Mouse (Mus musculus) CH12.LX (cell line): ENCODE data around the gene Tbc1d10a. TPM values are rescaled to one million over a fixed set of nuclear protein-coding genes. Genes with fewer than 3 reads are reported as not detected.
A peak's percentile ranks its signal among the peaks of the same experiment; 100 is the strongest.

Experiments used
- DNase-seq: peaks from one replicate; pipeline ENCODE4 v3.0.0-alpha.2; 2013; ENCODE audit errors: extremely low read depth
- H3K27ac ChIP-seq: 2 replicates; pipeline ENCODE4 v1.5.1; 2012; ENCODE audit warnings: low read depth, mild to moderate bottlenecking, control low read depth, moderate library complexity; ENCODE audit not compliant: insufficient read depth
- H3K27me3 ChIP-seq: replicated peaks from 2 replicates; pipeline ENCODE3; 2012; ENCODE audit warnings: inconsistent platforms
- H3K36me3 ChIP-seq, 2 experiments: replicated peaks in 1 of 2; 2 replicates each; pipeline versions ENCODE3 to v1.6.1; 2012; ENCODE audit warnings: inconsistent platforms in 1 of 2, low read length in 1 of 2, mild to moderate bottlenecking in 1 of 2, mixed read lengths in 1 of 2, moderate library complexity in 1 of 2; ENCODE audit not compliant: control insufficient read depth in 1 of 2, insufficient read depth in 1 of 2
- H3K4me1 ChIP-seq, 2 experiments: 2 replicates each; pipeline ENCODE4 v1.6.1; 2012; ENCODE audit warnings: inconsistent platforms in 1 of 2, moderate library complexity in 1 of 2; ENCODE audit not compliant: insufficient read depth in 2 of 2, control insufficient read depth in 1 of 2
- H3K4me2 ChIP-seq: 2 replicates; pipeline ENCODE4 v1.6.1; 2012; ENCODE audit warnings: low read depth, mild to moderate bottlenecking, control low read depth; ENCODE audit not compliant: poor library complexity, insufficient read depth, severe bottlenecking
- H3K4me3 ChIP-seq, 3 experiments: fragments of 150-350 bp in 1 of 3; sonication (generic) in 1 of 3; replicated peaks in 1 of 3; 2 replicates each; pipeline versions ENCODE3 to v1.5.1; 2011 to 2012; ENCODE audit warnings: low read depth in 2 of 3, low read length in 2 of 3, mild to moderate bottlenecking in 2 of 3, moderate library complexity in 2 of 3, control low read depth in 1 of 3, improper control_type of control experiment in 1 of 3, inconsistent platforms in 1 of 3, mixed read lengths in 1 of 3; ENCODE audit not compliant: poor library complexity in 1 of 3
- H3K79me2 ChIP-seq: replicated peaks from 2 replicates; pipeline ENCODE4 v1.6.1; 2012; ENCODE audit warnings: mild to moderate bottlenecking, moderate library complexity; ENCODE audit not compliant: control insufficient read depth, poor library complexity, insufficient read depth, severe bottlenecking; ENCODE audit errors: extremely low read depth
- H3K9ac ChIP-seq: 2 replicates; pipeline ENCODE4 v1.6.1; 2012; ENCODE audit warnings: low read depth, mild to moderate bottlenecking, control low read depth, moderate library complexity; ENCODE audit not compliant: insufficient read depth
- H3K9me3 ChIP-seq: replicated peaks from 2 replicates; pipeline ENCODE3; 2012; ENCODE audit warnings: low read length, inconsistent platforms, mixed read lengths
- BHLHE40 ChIP-seq: IDR thresholded peaks from 2 replicates; pipeline ENCODE4 v1.6.1; 2011; ENCODE audit warnings: mild to moderate bottlenecking, low read depth, low read length, improper control_type of control experiment
- CTCF ChIP-seq, 2 experiments: IDR thresholded peaks in 1 of 2; conservative IDR thresholded peaks in 1 of 2; 2 replicates each; pipeline ENCODE4 v1.5.1; 2011 to 2012; ENCODE audit warnings: low read depth in 2 of 2, low read length in 2 of 2, improper control_type of control experiment in 1 of 2, inconsistent platforms in 1 of 2, mild to moderate bottlenecking in 1 of 2, moderate library complexity in 1 of 2
- EP300 ChIP-seq: IDR thresholded peaks from 2 replicates; pipeline ENCODE4 v1.6.1; 2011; ENCODE audit warnings: low read length, improper control_type of control experiment
- ETS1 ChIP-seq: conservative IDR thresholded peaks from 2 replicates; pipeline ENCODE4 v1.6.1; 2012; ENCODE audit warnings: low read depth, mild to moderate bottlenecking, inconsistent platforms, low read length, improper control_type of control experiment, moderate library complexity
- GABPA ChIP-seq: IDR thresholded peaks from 2 replicates; pipeline ENCODE4 v1.6.1; 2012; ENCODE audit warnings: low read depth, low read length, improper control_type of control experiment, inconsistent platforms; ENCODE audit not compliant: insufficient replicate concordance
- IRF4 ChIP-seq: IDR thresholded peaks from 2 replicates; pipeline ENCODE4 v1.6.1; 2014; ENCODE audit warnings: low read depth, mild to moderate bottlenecking, inconsistent platforms, low read length, improper control_type of control experiment
- JUND ChIP-seq: conservative IDR thresholded peaks from 2 replicates; pipeline ENCODE4 v1.6.1; 2011; ENCODE audit warnings: low read depth, low read length, improper control_type of control experiment
- MAFK ChIP-seq: IDR thresholded peaks from 2 replicates; pipeline ENCODE4 v1.6.1; 2011; ENCODE audit warnings: low read length, improper control_type of control experiment; ENCODE audit not compliant: insufficient replicate concordance
- MAZ ChIP-seq: IDR thresholded peaks from 2 replicates; pipeline ENCODE4 v1.6.1; 2012; ENCODE audit warnings: low read depth, mild to moderate bottlenecking, inconsistent platforms, low read length, improper control_type of control experiment, moderate library complexity
- NRF1 ChIP-seq: IDR thresholded peaks from 2 replicates; pipeline ENCODE4 v1.6.1; 2014; ENCODE audit warnings: low read depth, mild to moderate bottlenecking, inconsistent platforms, low read length, improper control_type of control experiment, moderate library complexity
- TBP ChIP-seq: conservative IDR thresholded peaks from 2 replicates; pipeline ENCODE4 v1.6.1; 2011; ENCODE audit warnings: low read depth, low read length, improper control_type of control experiment
- TCF12 ChIP-seq: IDR thresholded peaks from 2 replicates; pipeline ENCODE4 v1.6.1; 2014; ENCODE audit warnings: low read depth, mild to moderate bottlenecking, inconsistent platforms, low read length, improper control_type of control experiment
- UBTF ChIP-seq: IDR thresholded peaks from 2 replicates; pipeline ENCODE4 v1.6.1; 2012; ENCODE audit warnings: low read depth, mild to moderate bottlenecking, inconsistent platforms, low read length, improper control_type of control experiment, moderate library complexity
- USF1 ChIP-seq: IDR thresholded peaks from 2 replicates; pipeline ENCODE4 v1.6.1; 2014; ENCODE audit warnings: low read depth, mild to moderate bottlenecking, inconsistent platforms, low read length, improper control_type of control experiment
- ZKSCAN1 ChIP-seq: IDR thresholded peaks from 2 replicates; pipeline ENCODE4 v1.6.1; 2012; ENCODE audit warnings: low read depth, inconsistent platforms, low read length, improper control_type of control experiment, borderline replicate concordance
- ZNF384 ChIP-seq: IDR thresholded peaks from 2 replicates; pipeline ENCODE4 v1.6.1; 2012; ENCODE audit warnings: low read depth, low read length, improper control_type of control experiment, inconsistent platforms
- dilution Hi-C: fragments of 300-500 bp; cut with MboI; formaldehyde crosslinking; loops from 2 replicates; pipeline ENCODE4 v1.14.3; 2020; ENCODE audit warnings: low sequenced_read_pairs; ENCODE audit not compliant: extremely low pct_unique_long_range_greater_than_20kb, extremely low pct_ligation_motif_present
- in situ Hi-C: fragments of 300-500 bp; cut with MboI; formaldehyde crosslinking; loops from 3 replicates; pipeline ENCODE4 v1.14.3; 2019; ENCODE audit warnings: low sequenced_read_pairs, low pct_ligation_motif_present, low pct_unique_long_range_greater_than_20kb, mixed read lengths
- polyA plus RNA-seq: library from polyadenylated mRNA; unstranded; fragments of >175 nt; gene quantifications from 2 replicates; pipeline ENCODE4 v1.2.1, GENCODE M21; 2012; ENCODE audit warnings: low read depth; ENCODE audit not compliant: insufficient read length
- total RNA-seq, 2 experiments: library from RNA; depleted of rRNA; stranded (reverse); fragments of 300-350 nt in 1 of 2; fragments of >200 nt in 1 of 2; gene quantifications; 2 replicates each; pipeline ENCODE4 v1.2.3; 2012 to 2014

Gene Tbc1d10a
- total and polyA plus RNA-seq, 3 experiments: 30.3 to 33.9 (median 33.5) TPM

- Histone ChIP-seq H3K36me3 (peaks cover 0 to 4% of the 10 kb centered on the region in 2 experiments), H3K4me1 (peaks cover 10 to 39% of the 10 kb centered on the region in 2 experiments), H3K4me2 (0 out of 2 replicates have a peak overlapping the region, but pooled peaks have one; percentile 30), H3K9me3 (peaks cover 3% of the 10 kb centered on the region), H3K4me3 (no peak overlapping the region), H3K79me2 (no peaks in the 10 kb centered on the region), H3K27ac (no peak overlapping the region), H3K9ac (peak overlapping the region; percentile 30; the same call in 1 of the 2 replicates), H3K27me3 (no peaks in the 10 kb centered on the region)
- in situ Hi-C loops: no loop called here
- dilution Hi-C loops: no loop called here
- DNase-seq: no peak
- no peak for TF ChIP-seq JUND
- 0 out of 2 replicates have a peak, but pooled peaks have one; percentile 20 for TF ChIP-seq IRF4
- no peak for TF ChIP-seq GABPA
These were observed 60.0 kb downstream of the Tbc1d10a start for GRCm38 (mm10) chr11:4246623-4247022.

GRCm38 (mm10) chr11:4247201-4247959 is 60.8 kb downstream of the Tbc1d10a start:
- Histone ChIP-seq H3K36me3 (no peaks in the 10 kb centered on the region), H3K27ac (no peak overlapping the region)
- TF ChIP-seq MAFK (no peak), MAZ (no peak), ZNF384 (no peak), BHLHE40 (no peak), EP300 (no peak), CTCF (conservative IDR thresholded peaks at IDR 0.05 in 1 of 2, IDR thresholded peaks at IDR 0.05 in 1 of 2; ENCODE audit: low read depth in 2 of 2, low read length in 2 of 2) (no peak), ZKSCAN1 (no peak), NRF1 (no peak), USF1 (no peak), UBTF (no peak), TCF12 (no peak), TBP (no peak), ETS1 (no peak)
- TF ChIP-seq, all 38 proteins: peak for 0
- dilution Hi-C loops (no loop called here), in situ Hi-C loops (no loop called here)
- H3K9ac ChIP-seq: no peak overlapping the region
- H3K79me2 ChIP-seq: no peaks in the 10 kb centered on the region
- peaks cover 10 to 39% of the 10 kb centered on the region in 2 experiments for H3K4me1 ChIP-seq
- no peak for DNase-seq
- peaks cover 3% of the 10 kb centered on the region for H3K9me3 ChIP-seq
- no peak overlapping the region for H3K4me2 ChIP-seq
- no peak overlapping the region for H3K4me3 ChIP-seq
- H3K27me3 ChIP-seq: no peaks in the 10 kb centered on the region
